Mouse (Mus musculus) neural tube, embryonic 13.5 days (tissue): Measurements from ENCODE around the gene Lrmp. TPM values are rescaled to one million over a fixed set of nuclear protein-coding genes. Genes with fewer than 3 reads are reported as not detected.

Experiments used
- ATAC-seq: fragments of 200-750 bp; cut with Nextera tagmentation; 2 replicates; pipeline ENCODE4 v1.8.0; 2017; ENCODE audit warnings: low read depth, mild to moderate bottlenecking, moderate TSS enrichment, moderate library complexity
- H3K27ac ChIP-seq: fragments of 300-500 bp; sonication (generic); replicated peaks from 2 replicates; pipeline ENCODE4 v1.5.1; 2015; ENCODE audit warnings: moderate library complexity, mild to moderate bottlenecking, inconsistent platforms
- H3K27me3 ChIP-seq: fragments of 300-500 bp; sonication (generic); 2 replicates; pipeline ENCODE4 v1.6.1; 2015; ENCODE audit warnings: mild to moderate bottlenecking, inconsistent platforms
- H3K36me3 ChIP-seq: fragments of 300-500 bp; sonication (generic); 2 replicates; pipeline ENCODE4 v1.6.1; 2015; ENCODE audit warnings: mild to moderate bottlenecking, inconsistent platforms
- H3K4me1 ChIP-seq: fragments of 300-500 bp; sonication (generic); replicated peaks from 2 replicates; pipeline ENCODE4 v1.6.1; 2015; ENCODE audit warnings: inconsistent platforms
- H3K4me2 ChIP-seq: fragments of 300-500 bp; sonication (generic); 2 replicates; pipeline ENCODE4 v1.6.1; 2015; ENCODE audit warnings: inconsistent platforms, mild to moderate bottlenecking, moderate library complexity
- H3K4me3 ChIP-seq: fragments of 300-500 bp; sonication (generic); 2 replicates; pipeline ENCODE4 v1.5.1; 2015; ENCODE audit warnings: mild to moderate bottlenecking, inconsistent platforms
- H3K9ac ChIP-seq: fragments of 300-500 bp; sonication (generic); 2 replicates; pipeline ENCODE4 v1.6.1; 2015; ENCODE audit warnings: moderate library complexity, mild to moderate bottlenecking, inconsistent platforms
- H3K9me3 ChIP-seq: fragments of 300-500 bp; sonication (generic); 2 replicates; pipeline ENCODE4 v1.6.1; 2016; ENCODE audit warnings: inconsistent platforms
- WGBS: fragments of 180-500 bp; shearing (Covaris S2); methylation state at CpG from one replicate; pipeline ENCODE4 v1.1.7; 2015; 5-methylcytosine and 5-hydroxymethylcytosine counted together
- polyA plus RNA-seq: library from polyadenylated mRNA; unstranded; fragments of >200 nt; fragmentation: Nextera tagmentation; extraction: Ambion mirVana; gene quantifications from 2 replicates; pipeline ENCODE4 v1.2.1, GENCODE M21; 2015

Lrmp gene
- polyA plus RNA-seq, 1 experiment from 2014 or later = 0.93 TPM

- H3K9ac ChIP-seq = no peak overlapping the region
- ATAC-seq = no peak
- H3K27ac ChIP-seq = no peak overlapping the region
- no peak overlapping the region for H3K4me2 ChIP-seq
- 93% methylated on average over 6 of the region's 6 CpGs for WGBS
- no peaks in the 10 kb centered on the region for H3K27me3 ChIP-seq
- H3K4me1 ChIP-seq = no peaks in the 10 kb centered on the region
- no peak overlapping the region for H3K4me3 ChIP-seq
- peaks cover 14% of the 10 kb centered on the region for H3K36me3 ChIP-seq
- no peaks in the 10 kb centered on the region for H3K9me3 ChIP-seq
Measured at GRCm38 (mm10) chr6:145224246-145224645, 108.8 kb downstream of the Lrmp start.

Other genes starting within 250 kb of the Lrmp start
- gene Bcat1, start 39.5 kb upstream of the Lrmp start, polyA plus RNA-seq = 88.7 and 99.2 TPM in 2 replicates
- 0.60 and 0.87 TPM in 2 replicates for gene Casc1, start 95.4 kb downstream of the Lrmp start, polyA plus RNA-seq
- gene Etfrf1, start 95.5 kb downstream of the Lrmp start, polyA plus RNA-seq = 29.0 and 29.6 TPM in 2 replicates
- gene Kras, start 134.6 kb downstream of the Lrmp start, polyA plus RNA-seq = 81.3 and 92.1 TPM in 2 replicates